Mouse (Mus musculus) cerebellum, adult 2 months (tissue): ENCODE data around the gene Hamp2.

ENCODE experiments used
- CTCF ChIP-seq: fragments of 200-500 bp; IDR thresholded peaks from 2 replicates; pipeline ENCODE4 v1.5.1; 2011; ENCODE audit warnings: low read depth, mild to moderate bottlenecking, control low read depth, low read length, moderate library complexity, borderline replicate concordance; ENCODE audit not compliant: insufficient read depth
- POLR2A ChIP-seq: fragments of 200-500 bp; IDR thresholded peaks from 2 replicates; pipeline ENCODE4 v1.6.1; 2011; ENCODE audit warnings: low read length, control low read depth, borderline replicate concordance; ENCODE audit not compliant: insufficient read depth

DNA sequence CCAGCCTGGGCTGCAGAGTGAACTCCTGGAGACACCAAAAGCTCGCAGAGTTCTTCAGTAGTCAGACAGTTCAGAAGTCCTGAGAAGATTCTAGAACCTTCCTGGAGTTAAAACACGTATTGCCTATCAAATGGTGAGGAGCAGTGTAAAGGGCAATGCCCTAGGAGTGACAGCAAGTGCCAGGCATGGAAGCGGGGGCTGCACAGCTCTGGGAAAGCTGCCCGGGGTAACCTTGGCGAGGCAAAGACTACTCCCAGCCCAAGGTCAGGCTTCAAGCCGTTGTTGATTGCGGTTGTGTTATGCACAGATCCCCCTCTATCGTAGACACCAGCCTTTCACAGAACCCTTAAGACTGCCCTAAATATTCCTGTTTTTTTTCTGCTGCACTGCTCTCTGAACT lies 44.1 kb upstream of the Hamp2 start:
- TF ChIP-seq CTCF = no peak
- no peak for TF ChIP-seq POLR2A
